Mouse (Mus musculus): ENCODE data around the gene Dnmt1.

DNA sequence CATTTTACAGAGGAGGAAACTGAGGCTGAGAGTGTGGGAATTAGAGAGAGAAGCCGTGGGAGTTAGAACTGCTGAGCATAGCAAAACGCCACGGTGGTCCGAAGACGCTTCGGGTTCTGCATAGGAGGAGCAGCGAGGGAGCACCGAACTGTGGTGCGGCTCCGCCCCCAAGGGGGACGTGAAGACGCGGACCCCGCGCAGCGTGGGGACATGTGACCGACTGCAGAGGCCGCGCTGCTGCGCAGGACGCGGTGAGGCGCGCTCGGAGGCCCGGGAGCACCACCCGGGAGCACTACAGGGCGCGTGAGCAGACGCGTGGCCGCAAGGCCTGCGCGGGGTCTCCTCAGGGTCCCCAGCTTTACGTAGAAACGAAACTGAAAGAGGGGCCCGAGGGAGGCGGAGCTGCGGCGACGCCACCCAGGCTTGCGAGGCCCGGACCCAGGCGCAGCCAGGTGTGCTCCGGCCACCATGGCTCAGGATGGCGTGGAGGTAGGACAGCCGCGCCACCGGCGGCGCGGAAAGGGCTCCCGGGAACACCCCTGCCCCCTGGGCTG is 91.2 kb downstream of the Dnmt1 start, which contains the start of gene A230050P20Rik:
- peak; percentile 45; the same call in 1 of the 2 replicates for TF ChIP-seq POLR2A (IDR thresholded peaks at IDR 0.05; ENCODE audit: insufficient read depth, low read depth, low read length)
- TF ChIP-seq CTCF (IDR thresholded peaks at IDR 0.05): no peak
- TF ChIP-seq EP300 (IDR thresholded peaks at IDR 0.05; ENCODE audit: insufficient read depth, low read depth, low read length): no peak

Data from heart, adult 2 months (tissue).